Mouse (Mus musculus) brain, embryonic 18.5 days (tissue): Measurements from ENCODE around the gene Gm18596.
"Not testable (repeated sequence)": the region's sequence is repeated elsewhere in the genome, so short reads cannot be mapped to it uniquely, and the experiment has no call there.

ENCODE experiments used
- DNase-seq: peaks from one replicate; pipeline ENCODE4 v3.0.0-alpha.2; 2012; ENCODE audit warnings: low read depth, low spot score

Gm18596 gene

GRCm38 (mm10) chr10:77741924-77742688, at the start of gene Gm18596:
TSS of gene Gm18596 (minus strand) at chr10:77742638.
- DNase-seq: not testable (repeated sequence)

- DNase-seq: no peak
Observed at GRCm38 (mm10) chr10:77788621-77789020, 46.2 kb upstream of the Gm18596 start.

DNA sequence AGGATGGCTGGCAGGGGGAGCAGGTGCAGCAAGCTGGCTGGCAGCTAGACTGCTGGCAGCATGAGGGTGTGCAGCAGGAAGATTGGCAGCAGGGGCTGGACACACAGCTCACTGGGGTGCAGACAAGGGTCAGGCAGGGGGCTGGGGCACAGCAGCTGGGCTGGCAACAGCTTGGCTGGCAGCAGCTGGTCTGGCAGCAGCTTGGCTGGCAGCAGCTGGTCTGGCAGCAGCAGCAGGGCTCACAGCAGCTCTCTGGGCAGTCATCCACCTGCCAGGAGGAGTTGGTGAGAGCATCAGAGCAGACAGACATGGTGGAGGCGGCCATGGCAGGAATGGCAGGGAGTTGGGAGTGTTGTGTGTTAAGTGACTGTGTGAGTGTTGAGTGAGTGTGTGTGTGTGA, 45.4 kb upstream of the Gm18596 start, which contains the start of gene Gm7137:
Gene Gm7137, minus strand, starts transcription at position 325 of the 400 bp plus-strand sequence.
- DNase-seq: not testable (repeated sequence)

DNA sequence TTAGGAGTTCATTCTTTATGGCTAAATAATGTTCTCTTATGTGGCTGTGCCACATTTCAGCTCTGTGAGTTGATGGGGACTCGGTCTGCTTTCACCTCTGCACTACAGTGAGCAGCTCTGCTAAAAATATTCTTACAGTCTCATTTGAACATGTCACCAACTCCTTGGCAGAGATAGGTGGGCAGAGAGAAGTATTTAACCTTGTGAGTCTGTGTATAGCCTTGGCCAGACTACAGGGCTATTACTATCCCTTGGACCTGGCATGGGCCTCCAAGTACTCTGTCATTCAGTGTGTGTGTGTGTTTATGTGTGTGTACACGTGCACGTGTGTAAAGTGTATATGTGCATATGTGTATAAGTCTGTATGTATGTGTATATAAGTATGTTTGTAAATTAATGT, 41.0 kb upstream of the Gm18596 start:
- not testable (repeated sequence) for DNase-seq

GRCm38 (mm10) chr10:77782442-77782841, 40.0 kb upstream of the Gm18596 start, which contains the start of gene Gm3250:
TSS of gene Gm3250 (minus strand) at chr10:77782542.
- not testable (repeated sequence) for DNase-seq

- not testable (repeated sequence) for DNase-seq
Observed at GRCm38 (mm10) chr10:77776844-77777243, 34.4 kb upstream of the Gm18596 start, which contains the start of gene Gm7138. TSS of gene Gm7138 (minus strand) at chr10:77776944.

DNA sequence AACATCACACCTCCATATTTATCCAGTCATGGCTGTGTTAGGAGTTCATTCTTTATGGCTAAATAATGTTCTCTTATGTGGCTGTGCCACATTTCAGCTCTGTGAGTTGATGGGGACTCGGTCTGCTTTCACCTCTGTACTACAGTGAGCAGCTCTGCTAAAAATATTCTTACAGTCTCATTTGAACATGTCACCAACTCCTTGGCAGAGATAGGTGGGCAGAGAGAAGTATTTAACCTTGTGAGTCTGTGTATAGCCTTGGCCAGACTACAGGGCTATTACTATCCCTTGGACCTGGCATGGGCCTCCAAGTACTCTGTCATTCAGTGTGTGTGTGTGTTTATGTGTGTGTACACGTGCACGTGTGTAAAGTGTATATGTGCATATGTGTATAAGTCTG, 29.7 kb upstream of the Gm18596 start:
- not testable (repeated sequence) for DNase-seq

DNA sequence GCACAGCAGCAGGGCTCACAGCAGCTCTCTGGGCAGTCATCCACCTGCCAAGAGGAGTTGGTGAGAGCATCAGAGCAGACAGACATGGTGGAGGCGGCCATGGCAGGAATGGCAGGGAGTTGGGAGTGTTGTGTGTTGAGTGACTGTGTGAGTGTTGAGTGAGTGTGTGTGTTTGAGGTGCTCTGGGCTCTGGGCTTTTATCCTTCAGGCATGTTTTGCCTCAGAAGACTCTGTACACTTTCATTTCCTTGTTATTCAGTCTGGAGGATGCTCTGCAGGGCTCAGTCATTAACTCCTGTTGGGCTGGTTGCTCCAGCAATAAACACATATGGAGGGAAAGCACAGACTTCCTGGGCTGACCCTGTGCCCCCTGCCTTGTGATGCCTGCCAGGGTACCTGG, 28.8 kb upstream of the Gm18596 start, which contains the start of gene Gm3238:
Gene Gm3238, minus strand, starts transcription at position 101 of the 400 bp plus-strand sequence.
- DNase-seq: not testable (repeated sequence)

DNA sequence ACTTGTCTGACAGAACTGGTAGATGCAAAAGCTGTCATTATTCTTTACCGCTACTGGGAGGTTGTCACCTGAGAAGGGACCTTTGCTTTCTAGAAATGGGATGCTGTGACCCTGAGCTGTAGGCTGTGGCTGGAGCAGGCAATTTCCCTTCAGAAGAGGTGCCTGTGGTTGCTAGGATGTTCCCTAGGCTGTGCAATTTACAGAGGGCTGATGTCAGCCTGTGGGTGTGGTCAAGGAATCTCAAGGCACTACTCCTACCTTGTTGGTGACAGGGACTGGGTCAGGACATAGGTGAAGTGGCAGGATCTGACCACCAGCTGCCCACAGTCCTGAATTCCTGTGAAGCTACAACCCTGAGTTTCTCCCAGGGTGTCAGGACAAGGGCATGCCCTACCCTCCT, 27.3 kb upstream of the Gm18596 start:
- DNase-seq: no peak

GRCm38 (mm10) chr10:77759582-77759981, 17.1 kb upstream of the Gm18596 start, which contains the start of gene Gm3233:
TSS of gene Gm3233 (minus strand) at chr10:77759682.
- not testable (repeated sequence) for DNase-seq

- DNase-seq: no peak
Observed at GRCm38 (mm10) chr10:77753448-77753847, 11.0 kb upstream of the Gm18596 start.

- DNase-seq: not testable (repeated sequence)
Observed at GRCm38 (mm10) chr10:77752312-77752711, 9.9 kb upstream of the Gm18596 start.

- DNase-seq: not testable (repeated sequence)
Observed at GRCm38 (mm10) chr10:77751254-77751653, 8.8 kb upstream of the Gm18596 start, which contains the start of gene Gm9736. TSS of gene Gm9736 (minus strand) at chr10:77751354.

DNA sequence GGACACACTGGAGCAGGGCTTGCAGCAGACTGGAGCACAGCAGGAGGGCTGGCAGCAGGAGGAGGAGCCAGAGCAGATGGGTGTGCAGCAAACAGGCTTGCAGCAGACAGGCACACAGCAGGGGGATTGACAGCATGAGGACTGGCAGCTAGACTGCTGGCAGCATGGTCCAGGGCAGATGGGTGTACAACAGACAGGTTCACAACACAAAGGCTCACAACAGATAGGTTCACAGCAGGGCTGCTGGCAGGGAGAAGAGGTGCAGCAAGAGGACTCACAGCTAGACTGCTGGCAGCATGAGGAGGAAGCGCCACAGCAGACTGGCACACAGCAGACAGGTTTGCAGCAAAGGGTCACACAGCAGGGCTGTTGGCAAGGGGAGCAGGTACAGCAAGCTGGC, 8.2 kb upstream of the Gm18596 start:
- not testable (repeated sequence) for DNase-seq

- no peak for DNase-seq
Observed at GRCm38 (mm10) chr10:77738929-77739328, 3.5 kb downstream of the Gm18596 start.

DNA sequence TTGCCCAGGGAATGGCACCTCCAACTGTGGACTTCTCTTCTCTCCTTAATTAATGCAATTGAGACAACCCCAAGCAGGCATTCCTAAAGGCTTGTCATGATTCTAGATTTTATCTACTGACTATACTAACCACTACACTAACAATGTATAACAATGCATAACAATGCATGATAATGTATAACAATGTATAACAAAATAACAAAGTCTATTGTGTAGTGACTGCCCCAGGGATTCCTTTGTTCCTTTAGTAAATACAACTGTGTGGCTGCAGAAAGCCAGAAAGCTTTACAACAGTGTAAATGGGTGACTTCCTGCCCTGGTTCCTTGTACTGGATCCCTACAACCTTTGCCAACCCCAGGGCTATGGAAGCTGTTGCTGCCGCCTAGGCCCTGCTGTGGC, 6.5 kb downstream of the Gm18596 start:
- DNase-seq: no peak

DNA sequence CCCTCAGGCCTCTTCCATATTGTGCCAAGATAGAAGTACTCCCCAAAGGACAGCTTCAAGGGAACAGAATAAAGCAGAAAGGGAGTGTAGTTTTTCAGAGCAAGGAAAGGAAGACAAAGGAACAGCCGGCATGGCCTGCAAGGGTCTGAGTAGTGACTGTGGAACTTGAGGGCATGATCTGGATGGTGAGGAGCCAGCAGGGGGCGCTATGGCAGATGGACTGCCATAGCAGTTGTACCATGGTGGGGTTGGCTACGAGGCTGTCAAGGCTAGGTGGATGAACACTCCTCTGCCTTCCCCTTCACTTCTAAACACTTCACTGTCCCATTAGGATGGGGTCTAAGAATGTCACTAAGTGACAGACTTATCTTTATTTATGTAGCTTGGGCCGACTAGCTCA, 13.2 kb downstream of the Gm18596 start:
- no peak for DNase-seq

GRCm38 (mm10) chr10:77728280-77728679, 14.2 kb downstream of the Gm18596 start:
- DNase-seq: no peak

DNA sequence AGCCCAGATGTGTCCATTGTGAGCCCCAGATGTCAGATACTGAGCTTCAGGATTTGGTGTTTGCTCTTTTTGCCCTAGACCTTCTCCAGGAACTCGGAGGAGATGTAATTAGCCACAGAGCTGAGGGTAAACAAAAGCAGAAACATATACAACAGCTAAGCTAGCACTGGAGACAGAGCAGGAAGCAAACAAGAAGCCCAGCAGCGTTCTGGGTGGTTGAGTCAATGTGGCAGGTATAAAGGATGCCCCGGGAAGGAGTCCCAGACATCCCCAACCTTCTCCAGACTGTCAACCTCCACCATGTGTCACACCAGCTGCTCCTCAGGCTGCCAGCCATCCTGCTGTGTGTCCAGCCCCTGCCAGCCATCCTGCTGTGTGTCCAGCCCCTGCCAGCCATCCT, 16.3 kb downstream of the Gm18596 start, which contains the start of gene Gm10100:
Gene Gm10100, plus strand, starts transcription at position 301 of the 400 bp plus-strand sequence.
- no peak for DNase-seq

GRCm38 (mm10) chr10:77724855-77725254, 17.6 kb downstream of the Gm18596 start:
- DNase-seq: no peak

GRCm38 (mm10) chr10:77720299-77720698, 22.1 kb downstream of the Gm18596 start, which contains the start of gene Krtap12-1:
TSS of gene Krtap12-1 (plus strand) at chr10:77720599.
- DNase-seq: not testable (repeated sequence)

GRCm38 (mm10) chr10:77715507-77715906, 26.9 kb downstream of the Gm18596 start, which contains the start of gene Gm10142:
TSS of gene Gm10142 (plus strand) at chr10:77715807.
- DNase-seq: no peak

GRCm38 (mm10) chr10:77713734-77714133, 28.7 kb downstream of the Gm18596 start:
- DNase-seq: no peak
